Mouse (Mus musculus): ENCODE results near the gene Gm6525. TPM values are rescaled to one million over a fixed set of nuclear protein-coding genes. Genes with fewer than 3 reads are reported as not detected.

Gm6525 gene
- total and polyA plus RNA-seq, 2 experiments from 2014 or later = 0.29 to 2.1 TPM

DNA sequence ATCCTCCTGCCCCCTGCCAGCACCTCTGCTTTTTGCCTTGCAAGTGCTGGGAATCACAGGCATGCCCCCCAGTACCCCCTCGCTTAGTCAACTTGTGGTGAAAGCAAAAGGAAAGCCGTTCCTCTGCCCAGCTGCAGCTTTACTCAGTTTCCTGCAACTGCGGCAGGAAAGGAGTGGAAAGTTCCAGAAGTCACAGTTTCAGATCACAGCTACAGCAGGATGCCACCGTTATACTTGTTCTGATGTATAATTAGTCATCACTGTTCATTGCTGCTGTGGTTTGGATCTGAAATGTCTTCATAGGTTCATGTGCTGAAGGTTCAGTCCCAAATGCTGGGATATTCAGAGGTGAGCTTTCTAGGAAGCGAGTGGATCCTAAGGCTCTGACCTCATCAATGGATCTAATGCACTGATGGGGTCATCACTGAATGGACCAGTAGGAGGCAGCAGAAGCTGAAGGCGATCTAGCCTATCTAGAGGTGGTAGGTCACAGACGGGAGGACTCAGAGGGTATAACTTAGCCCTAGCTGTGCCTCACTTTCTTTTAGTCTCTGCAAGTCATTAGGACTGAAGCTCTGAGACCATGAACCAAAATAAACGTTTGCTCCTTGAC is 4.4 kb upstream of the Gm6525 start:
- H3K9me3 ChIP-seq (ENCODE audit: low read length) = no peaks in the 10 kb centered on the region
- no peak overlapping the region for H3K27ac ChIP-seq (ENCODE audit: low read depth, low read length)
- no peak for DNase-seq
- WGBS = 76% methylated on average over 8 of the region's 8 CpGs
- no peak overlapping the region for H3K9ac ChIP-seq
- H3K4me1 ChIP-seq (ENCODE audit: insufficient read depth) = no peaks in the 10 kb centered on the region
- no peaks in the 10 kb centered on the region for H3K27me3 ChIP-seq (ENCODE audit: insufficient read depth, low read length)
- no peak for ATAC-seq
- no peak overlapping the region for H3K4me2 ChIP-seq (ENCODE audit: low read depth)
- no peak overlapping the region for H3K4me3 ChIP-seq (ENCODE audit: low read depth, low read length)
- H3K36me3 ChIP-seq (ENCODE audit: insufficient read depth) = peaks cover 66% of the 10 kb centered on the region
- peak; percentile 39 for TF ChIP-seq CTCF (IDR thresholded peaks at IDR 0.05; ENCODE audit: low read depth)

DNA sequence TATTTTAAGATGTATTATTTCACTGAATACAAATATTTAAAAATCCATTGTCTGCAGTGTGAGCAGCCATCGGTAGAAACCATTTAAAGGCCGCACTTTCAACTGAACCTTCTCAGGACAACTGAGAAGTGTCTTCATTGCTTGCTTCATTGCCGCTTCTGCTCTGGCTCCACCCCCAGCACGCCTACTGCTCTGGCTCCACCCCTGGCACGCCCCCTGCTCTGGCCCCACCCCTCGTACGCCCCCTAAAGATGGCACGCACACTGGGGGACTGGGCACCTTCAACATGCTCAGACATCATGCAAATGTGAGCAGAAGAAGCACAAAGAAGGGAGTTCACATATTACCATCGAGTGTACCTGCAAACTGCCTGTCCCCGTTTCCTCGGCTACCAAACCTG is 1.5 kb upstream of the Gm6525 start:
- no peak for DNase-seq
- peak; percentile 56 for ATAC-seq
- no peak overlapping the region for H3K4me3 ChIP-seq (ENCODE audit: low read depth, low read length)
- H3K27me3 ChIP-seq (ENCODE audit: insufficient read depth, low read length) = no peaks in the 10 kb centered on the region
- H3K9ac ChIP-seq = no peak overlapping the region
- no peak for TF ChIP-seq CTCF (IDR thresholded peaks at IDR 0.05; ENCODE audit: low read depth)
- peaks cover 53% of the 10 kb centered on the region for H3K36me3 ChIP-seq (ENCODE audit: insufficient read depth)
- H3K27ac ChIP-seq (ENCODE audit: low read depth, low read length) = 0 out of 2 replicates have a peak overlapping the region, but pooled peaks have one; percentile 15
- no peaks in the 10 kb centered on the region for H3K9me3 ChIP-seq (ENCODE audit: low read length)
- 58% methylated on average over 11 of the region's 11 CpGs for WGBS
- H3K4me1 ChIP-seq (ENCODE audit: insufficient read depth) = no peaks in the 10 kb centered on the region
- no peak overlapping the region for H3K4me2 ChIP-seq (ENCODE audit: low read depth)

DNA sequence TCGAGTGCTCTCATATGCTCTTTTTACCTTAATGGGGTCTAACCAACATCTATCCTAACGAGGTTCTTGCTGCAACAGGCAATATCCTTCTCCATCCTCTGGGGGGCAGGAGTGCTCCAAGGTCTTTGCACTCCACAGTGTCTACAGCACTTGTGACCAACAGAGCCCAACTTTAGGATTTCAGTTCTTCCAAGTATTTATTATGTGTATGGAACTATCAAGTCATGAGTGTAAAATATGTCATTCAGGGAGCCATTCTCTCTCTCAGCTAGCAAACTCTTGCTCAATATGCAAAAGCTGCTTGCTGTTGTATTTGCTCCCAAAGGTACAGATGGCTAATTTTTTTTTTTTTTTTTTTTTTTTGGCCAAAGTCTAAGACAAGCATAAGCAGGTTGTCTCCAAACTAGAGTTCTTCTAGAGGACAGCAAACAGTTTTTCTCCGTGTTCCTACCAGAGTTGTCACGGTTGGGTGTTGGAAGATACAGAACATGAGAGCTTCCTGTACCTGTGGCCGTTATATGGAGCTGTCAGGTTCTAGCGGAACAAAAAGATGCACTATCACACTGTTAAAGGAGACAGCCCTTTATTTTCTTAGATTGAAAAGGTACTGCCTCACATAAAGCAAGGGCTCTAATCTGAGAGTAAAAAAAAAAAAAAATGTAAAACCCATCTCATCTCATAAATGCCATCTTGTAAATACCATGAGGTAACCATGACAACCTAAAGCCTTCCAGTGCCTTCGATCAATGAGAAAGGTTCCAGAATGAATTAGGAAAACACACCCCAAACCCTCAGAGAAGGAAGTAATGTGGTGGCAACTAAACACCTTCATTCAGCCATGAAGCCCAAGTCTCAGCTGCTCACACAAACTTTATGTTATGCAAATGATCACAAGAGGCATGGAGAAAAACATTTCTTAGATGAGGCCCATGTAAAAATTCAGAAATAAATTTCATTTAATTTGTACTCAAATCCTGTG is 1.7 kb downstream of the Gm6525 start:
- Histone ChIP-seq H3K9me3 (ENCODE audit: low read length) (no peaks in the 10 kb centered on the region), H3K27me3 (ENCODE audit: insufficient read depth, low read length) (no peaks in the 10 kb centered on the region), H3K36me3 (ENCODE audit: insufficient read depth) (peaks cover 48% of the 10 kb centered on the region), H3K4me1 (ENCODE audit: insufficient read depth) (peaks cover 2% of the 10 kb centered on the region; the same call in 1 of the 2 replicates), H3K4me3 (ENCODE audit: low read depth, low read length) (no peak overlapping the region), H3K27ac (ENCODE audit: low read depth, low read length) (no peak overlapping the region), H3K4me2 (ENCODE audit: low read depth) (no peak overlapping the region), H3K9ac (no peak overlapping the region)
- TF ChIP-seq CTCF (IDR thresholded peaks at IDR 0.05; ENCODE audit: low read depth) = peak; percentile 90
- ATAC-seq (peak; percentile 91), DNase-seq (peak; percentile 88)
- 40% methylated on average over 7 of the region's 7 CpGs for WGBS

DNA sequence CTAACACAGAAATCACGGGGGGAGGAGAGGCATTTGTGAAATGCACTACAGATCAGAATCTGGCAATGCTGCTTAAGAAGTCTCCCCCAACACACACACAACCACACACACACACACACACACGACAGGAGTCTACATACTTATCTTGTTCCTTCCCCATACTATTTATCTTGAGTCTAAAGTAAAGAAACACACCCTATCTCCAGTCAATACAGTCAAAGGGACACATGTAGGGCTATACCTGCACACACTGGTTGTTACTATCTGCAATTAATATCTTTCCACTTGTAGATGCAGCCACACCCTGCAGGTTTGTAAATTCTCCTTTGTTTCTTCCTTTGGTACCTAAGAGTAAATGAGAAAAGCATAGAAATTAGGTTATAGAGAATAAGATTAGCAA is 3.9 kb downstream of the Gm6525 start:
- no peak for TF ChIP-seq CTCF (IDR thresholded peaks at IDR 0.05; ENCODE audit: low read depth)
- 86% methylated on average over 2 of the region's 2 CpGs for WGBS

DNA sequence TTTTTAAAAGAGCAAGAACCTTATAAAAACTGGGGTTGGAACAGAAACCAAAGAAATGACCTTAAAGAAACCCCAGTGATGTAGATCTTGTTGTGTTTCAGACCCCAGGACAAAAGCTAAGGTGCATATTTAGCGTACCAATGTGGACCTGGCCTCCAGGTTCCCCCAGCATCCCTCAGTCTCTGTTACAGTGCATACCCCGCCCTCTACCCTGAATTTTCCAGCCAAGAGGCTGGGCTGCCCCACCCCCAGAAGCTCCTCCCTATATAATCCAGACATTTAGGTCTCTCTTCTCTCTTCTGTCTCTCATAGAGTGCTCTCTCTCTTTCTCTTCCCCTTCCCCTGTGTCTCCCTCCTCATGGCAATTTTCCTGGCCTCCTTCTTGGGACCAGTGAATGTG is 6.4 kb downstream of the Gm6525 start:
- no peaks in the 10 kb centered on the region for H3K9me3 ChIP-seq (ENCODE audit: low read length)
- H3K36me3 ChIP-seq (ENCODE audit: insufficient read depth) = peaks cover 20% of the 10 kb centered on the region
- peak overlapping the region; percentile 35; the same call in 1 of the 2 replicates for H3K27ac ChIP-seq (ENCODE audit: low read depth, low read length)
- ATAC-seq (no peak), DNase-seq (no peak)
- no peak overlapping the region for H3K4me3 ChIP-seq (ENCODE audit: low read depth, low read length)
- peaks cover 8% of the 10 kb centered on the region; the same call in 1 of the 2 replicates for H3K4me1 ChIP-seq (ENCODE audit: insufficient read depth)
- no peaks in the 10 kb centered on the region for H3K27me3 ChIP-seq (ENCODE audit: insufficient read depth, low read length)
- TF ChIP-seq CTCF (IDR thresholded peaks at IDR 0.05; ENCODE audit: low read depth) = no peak
- no peak overlapping the region for H3K4me2 ChIP-seq (ENCODE audit: low read depth)
- 74% methylated on average over 2 of the region's 2 CpGs for WGBS
- H3K9ac ChIP-seq = 0 out of 2 replicates have a peak overlapping the region, but pooled peaks have one; percentile 3

More for the DNA sequence above, 3.9 kb downstream of the Gm6525 start:
- DNase-seq (no peak), ATAC-seq (no peak)
- Histone ChIP-seq H3K4me3 (ENCODE audit: low read depth, low read length) (no peak overlapping the region), H3K4me1 (ENCODE audit: insufficient read depth) (peaks cover 8% of the 10 kb centered on the region; the same call in 1 of the 2 replicates), H3K27me3 (ENCODE audit: insufficient read depth, low read length) (no peaks in the 10 kb centered on the region), H3K9ac (no peak overlapping the region), H3K9me3 (ENCODE audit: low read length) (no peaks in the 10 kb centered on the region), H3K27ac (ENCODE audit: low read depth, low read length) (no peak overlapping the region), H3K36me3 (ENCODE audit: insufficient read depth) (peaks cover 34% of the 10 kb centered on the region), H3K4me2 (ENCODE audit: low read depth) (no peak overlapping the region)

DNA sequence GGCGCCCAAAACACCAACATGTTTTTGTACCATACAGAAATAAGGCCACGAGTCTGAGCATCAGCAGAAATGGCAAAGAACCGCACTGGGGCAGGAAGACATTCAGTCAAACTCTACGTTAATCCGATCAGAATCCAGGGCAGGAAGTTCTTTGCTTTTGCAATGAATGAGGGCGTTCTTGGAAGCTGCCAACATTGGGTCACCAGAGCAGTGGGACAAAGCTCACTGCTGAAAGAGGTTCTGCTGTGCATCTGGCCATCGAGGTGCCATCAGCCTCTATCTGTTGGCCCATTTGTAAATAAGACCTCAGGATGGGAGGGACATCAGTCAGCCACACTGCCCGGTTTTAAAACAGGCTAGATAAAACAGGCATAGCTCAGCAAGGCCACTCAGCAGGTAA is 7.2 kb downstream of the Gm6525 start:
- Histone ChIP-seq H3K36me3 (ENCODE audit: insufficient read depth) (peaks cover 20% of the 10 kb centered on the region), H3K4me2 (ENCODE audit: low read depth) (no peak overlapping the region), H3K4me1 (ENCODE audit: insufficient read depth) (peaks cover 8% of the 10 kb centered on the region; the same call in 1 of the 2 replicates), H3K9ac (no peak overlapping the region), H3K4me3 (ENCODE audit: low read depth, low read length) (no peak overlapping the region), H3K27me3 (ENCODE audit: insufficient read depth, low read length) (no peaks in the 10 kb centered on the region), H3K27ac (ENCODE audit: low read depth, low read length) (peak overlapping the region; percentile 24; the same call in 1 of the 2 replicates), H3K9me3 (ENCODE audit: low read length) (no peaks in the 10 kb centered on the region)
- 20% methylated on average over 8 of the region's 8 CpGs for WGBS
- TF ChIP-seq CTCF (IDR thresholded peaks at IDR 0.05; ENCODE audit: low read depth) = no peak
- no peak for ATAC-seq
- no peak for DNase-seq

Measured in forebrain, postnatal 0 days (tissue).